Mouse (Mus musculus): Measurements from ENCODE around the gene Pgm1. TPM values are rescaled to one million over a fixed set of nuclear protein-coding genes. Genes with fewer than 3 reads are reported as not detected.

Pgm1 gene
- polyA plus RNA-seq, 1 experiment from 2014 or later, result 150 TPM

- H3K27ac ChIP-seq (ENCODE audit: low read depth), result no peak overlapping the region
- WGBS, result 71% methylated on average over 11 of the region's 11 CpGs
- ATAC-seq (replicated peaks; ENCODE audit: low FRiP score, low TSS enrichment, low read depth), result no peak
These were observed 2.0 kb downstream of the Pgm1 start for GRCm38 (mm10) chr4:99931240-99931580.

DNA sequence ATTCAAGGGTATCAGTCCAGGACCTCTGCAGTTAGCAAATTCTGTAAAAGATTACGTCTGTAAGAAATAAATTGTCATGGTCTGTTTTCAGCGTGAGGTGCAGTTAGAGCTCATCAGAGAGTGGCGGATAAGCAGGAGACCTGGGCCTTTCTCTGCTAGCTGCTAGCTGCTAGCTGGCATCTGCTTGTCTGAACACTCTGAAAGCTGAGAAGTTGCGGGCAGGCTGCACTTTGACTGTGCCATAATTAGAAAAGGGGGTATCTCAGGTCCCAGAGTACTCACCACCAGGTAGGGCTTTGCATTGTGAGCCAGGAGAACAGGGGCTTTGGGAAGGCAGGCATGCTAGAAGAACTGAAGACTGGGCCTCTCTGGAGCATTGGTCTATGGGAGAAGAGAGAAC is 2.6 kb downstream of the Pgm1 start:
- Histone ChIP-seq H3K4me2 (ENCODE audit: low read length) (no peak overlapping the region), H3K9ac (ENCODE audit: low read length) (no peak overlapping the region), H3K36me3 (ENCODE audit: control insufficient read depth, insufficient read depth, low read length) (no peaks in the 10 kb centered on the region), H3K27ac (ENCODE audit: low read depth) (no peak overlapping the region), H3K4me3 (ENCODE audit: low read depth, low read length) (no peak overlapping the region), H3K27me3 (replicated peaks; ENCODE audit: control insufficient read depth, insufficient read depth, low read length) (no peaks in the 10 kb centered on the region), H3K9me3 (ENCODE audit: control insufficient read depth, low read length) (no peaks in the 10 kb centered on the region), H3K4me1 (replicated peaks; ENCODE audit: control insufficient read depth, insufficient read depth, low read length) (no peaks in the 10 kb centered on the region; the same call in 1 of the 2 replicates)
- DNase-seq (ENCODE audit: low spot score), result no peak
- 87% methylated on average over 4 of the region's 4 CpGs for WGBS
- ATAC-seq (replicated peaks; ENCODE audit: low FRiP score, low TSS enrichment, low read depth), result no peak

More at GRCm38 (mm10) chr4:99931240-99931580, 2.0 kb downstream of the Pgm1 start:
- Histone ChIP-seq H3K4me2 (ENCODE audit: low read length) (peak overlapping the region; percentile 89), H3K27me3 (replicated peaks; ENCODE audit: control insufficient read depth, insufficient read depth, low read length) (no peaks in the 10 kb centered on the region), H3K4me1 (replicated peaks; ENCODE audit: control insufficient read depth, insufficient read depth, low read length) (no peaks in the 10 kb centered on the region; the same call in 1 of the 2 replicates), H3K36me3 (ENCODE audit: control insufficient read depth, insufficient read depth, low read length) (no peaks in the 10 kb centered on the region), H3K9ac (ENCODE audit: low read length) (no peak overlapping the region), H3K9me3 (ENCODE audit: control insufficient read depth, low read length) (no peaks in the 10 kb centered on the region), H3K4me3 (ENCODE audit: low read depth, low read length) (0 out of 2 replicates have a peak overlapping the region, but pooled peaks have one; percentile 68)
- no peak for DNase-seq (ENCODE audit: low spot score)

DNA sequence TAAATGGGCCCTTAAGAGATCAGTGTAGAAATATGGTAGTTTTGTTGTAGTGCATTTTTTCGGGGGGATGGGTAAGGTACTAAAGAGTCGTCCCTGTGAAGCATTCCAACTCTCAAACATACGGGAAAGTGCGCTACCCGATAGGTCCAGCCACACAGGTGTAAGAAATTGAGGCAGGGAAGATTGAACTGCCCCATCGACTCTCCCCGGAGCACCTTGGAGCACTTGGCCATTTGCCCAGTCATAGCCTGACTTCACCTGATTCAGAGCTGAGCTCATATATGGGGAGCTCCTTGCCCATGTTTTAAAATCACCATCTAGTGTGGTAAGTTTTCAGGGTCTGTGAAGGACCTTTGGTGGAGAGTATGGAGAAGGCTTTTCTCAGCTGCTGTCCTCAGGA is 5.6 kb downstream of the Pgm1 start:
- DNase-seq (ENCODE audit: low spot score), result no peak
- no peak overlapping the region for H3K4me2 ChIP-seq (ENCODE audit: low read length)
- H3K4me3 ChIP-seq (ENCODE audit: low read depth, low read length), result no peak overlapping the region
- no peaks in the 10 kb centered on the region for H3K36me3 ChIP-seq (ENCODE audit: control insufficient read depth, insufficient read depth, low read length)
- H3K4me1 ChIP-seq (replicated peaks; ENCODE audit: control insufficient read depth, insufficient read depth, low read length), result peaks cover 4% of the 10 kb centered on the region; the same call in 1 of the 2 replicates
- no peak overlapping the region for H3K9ac ChIP-seq (ENCODE audit: low read length)
- no peaks in the 10 kb centered on the region for H3K9me3 ChIP-seq (ENCODE audit: control insufficient read depth, low read length)
- ATAC-seq (replicated peaks; ENCODE audit: low FRiP score, low TSS enrichment, low read depth), result no peak
- H3K27ac ChIP-seq (ENCODE audit: low read depth), result no peak overlapping the region
- no peaks in the 10 kb centered on the region for H3K27me3 ChIP-seq (replicated peaks; ENCODE audit: control insufficient read depth, insufficient read depth, low read length)
- WGBS, result 90% methylated on average over 7 of the region's 7 CpGs

DNA sequence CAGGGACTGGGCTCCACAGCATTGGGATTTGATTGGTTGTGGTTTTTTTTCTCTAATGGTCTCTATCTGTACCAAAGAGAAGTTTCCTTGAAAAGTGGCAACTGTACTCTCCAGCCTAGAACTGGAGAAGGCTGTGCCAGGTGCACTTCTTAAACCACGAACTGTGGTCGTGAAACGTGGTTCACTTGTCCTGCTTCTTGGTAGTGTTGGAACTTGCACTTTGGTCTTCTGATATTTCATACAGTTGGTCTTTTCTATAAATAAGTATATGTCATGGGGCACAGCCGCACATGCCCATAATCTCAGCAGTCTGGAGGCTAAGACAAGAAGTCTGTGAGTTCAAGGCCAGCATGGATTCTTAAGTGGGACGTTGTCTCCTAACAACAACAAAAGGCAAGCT is 7.1 kb downstream of the Pgm1 start:
- no peaks in the 10 kb centered on the region for H3K27me3 ChIP-seq (replicated peaks; ENCODE audit: control insufficient read depth, insufficient read depth, low read length)
- H3K9me3 ChIP-seq (ENCODE audit: control insufficient read depth, low read length), result no peaks in the 10 kb centered on the region
- H3K36me3 ChIP-seq (ENCODE audit: control insufficient read depth, insufficient read depth, low read length), result no peaks in the 10 kb centered on the region
- H3K27ac ChIP-seq (ENCODE audit: low read depth), result no peak overlapping the region
- H3K4me3 ChIP-seq (ENCODE audit: low read depth, low read length), result no peak overlapping the region
- peaks cover 4% of the 10 kb centered on the region; the same call in 1 of the 2 replicates for H3K4me1 ChIP-seq (replicated peaks; ENCODE audit: control insufficient read depth, insufficient read depth, low read length)
- no peak for DNase-seq (ENCODE audit: low spot score)
- no peak overlapping the region for H3K4me2 ChIP-seq (ENCODE audit: low read length)
- H3K9ac ChIP-seq (ENCODE audit: low read length), result no peak overlapping the region
- 92% methylated on average over 5 of the region's 5 CpGs for WGBS
- ATAC-seq (replicated peaks; ENCODE audit: low FRiP score, low TSS enrichment, low read depth), result no peak

GRCm38 (mm10) chr4:99939711-99940505 is 10.7 kb downstream of the Pgm1 start:
- 56% methylated on average over 16 of the region's 16 CpGs for WGBS
- H3K27ac ChIP-seq (ENCODE audit: low read depth), result no peak overlapping the region; the same call in 1 of the 2 replicates
- ATAC-seq (replicated peaks; ENCODE audit: low FRiP score, low TSS enrichment, low read depth) (no peak), DNase-seq (ENCODE audit: low spot score) (no peak)
- no peak overlapping the region for H3K4me2 ChIP-seq (ENCODE audit: low read length)
- no peak overlapping the region for H3K9ac ChIP-seq (ENCODE audit: low read length)
- no peaks in the 10 kb centered on the region for H3K27me3 ChIP-seq (replicated peaks; ENCODE audit: control insufficient read depth, insufficient read depth, low read length)
- no peak overlapping the region for H3K4me3 ChIP-seq (ENCODE audit: low read depth, low read length)
- H3K4me1 ChIP-seq (replicated peaks; ENCODE audit: control insufficient read depth, insufficient read depth, low read length), result peaks cover 4% of the 10 kb centered on the region
- H3K9me3 ChIP-seq (ENCODE audit: control insufficient read depth, low read length), result no peaks in the 10 kb centered on the region
- H3K36me3 ChIP-seq (ENCODE audit: control insufficient read depth, insufficient read depth, low read length), result no peaks in the 10 kb centered on the region

DNA sequence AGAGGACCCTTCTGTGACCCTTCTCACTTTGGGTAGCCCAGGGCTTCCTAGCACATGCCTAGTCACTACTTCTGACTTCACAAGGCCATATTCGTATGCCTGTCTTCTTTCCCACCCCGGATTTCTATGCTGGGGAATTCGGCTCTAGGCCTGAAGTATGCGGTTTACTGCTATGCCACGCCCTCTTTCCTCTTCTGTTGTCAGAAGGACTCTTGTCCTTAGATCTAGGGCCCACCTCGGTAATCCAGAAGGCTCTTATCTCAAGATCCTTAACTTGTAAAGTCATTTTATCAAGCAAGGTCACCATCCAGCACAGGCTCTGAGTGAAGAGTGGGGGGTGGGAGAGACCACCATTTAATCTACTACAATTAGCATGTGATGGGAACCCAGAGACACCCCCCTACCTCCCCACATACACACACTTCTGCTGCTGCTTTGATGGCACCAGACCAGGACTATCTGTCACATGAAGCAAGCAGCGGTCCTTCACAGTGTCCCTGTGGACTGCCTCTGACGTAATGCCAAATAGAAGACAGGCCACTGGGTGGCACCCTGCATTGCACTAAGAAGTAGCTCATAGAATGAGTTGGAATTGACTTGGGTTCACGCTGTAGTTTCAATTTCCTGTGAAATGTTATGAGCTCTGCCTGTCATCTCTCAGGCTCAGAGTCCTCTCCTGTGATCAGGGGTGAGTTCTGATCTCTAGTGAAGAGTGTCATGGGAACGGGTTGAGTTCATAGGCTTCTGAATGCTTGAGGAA is 12.6 kb downstream of the Pgm1 start:
- DNase-seq (ENCODE audit: low spot score), result no peak
- Histone ChIP-seq H3K4me1 (replicated peaks; ENCODE audit: control insufficient read depth, insufficient read depth, low read length) (peaks cover 4% of the 10 kb centered on the region), H3K27me3 (replicated peaks; ENCODE audit: control insufficient read depth, insufficient read depth, low read length) (no peaks in the 10 kb centered on the region), H3K4me2 (ENCODE audit: low read length) (no peak overlapping the region), H3K4me3 (ENCODE audit: low read depth, low read length) (no peak overlapping the region), H3K36me3 (ENCODE audit: control insufficient read depth, insufficient read depth, low read length) (no peaks in the 10 kb centered on the region), H3K9ac (ENCODE audit: low read length) (no peak overlapping the region), H3K9me3 (ENCODE audit: control insufficient read depth, low read length) (no peaks in the 10 kb centered on the region), H3K27ac (ENCODE audit: low read depth) (no peak overlapping the region)
- ATAC-seq (replicated peaks; ENCODE audit: low FRiP score, low TSS enrichment, low read depth), result 0 out of 2 replicates have a peak, but pooled peaks have one; percentile 18
- 63% methylated on average over 10 of the region's 10 CpGs for WGBS

GRCm38 (mm10) chr4:99944606-99945005 is 15.4 kb downstream of the Pgm1 start:
- Histone ChIP-seq H3K27me3 (replicated peaks; ENCODE audit: control insufficient read depth, insufficient read depth, low read length) (no peaks in the 10 kb centered on the region), H3K9me3 (ENCODE audit: control insufficient read depth, low read length) (no peaks in the 10 kb centered on the region), H3K4me2 (ENCODE audit: low read length) (no peak overlapping the region), H3K9ac (ENCODE audit: low read length) (no peak overlapping the region), H3K27ac (ENCODE audit: low read depth) (no peak overlapping the region), H3K4me1 (replicated peaks; ENCODE audit: control insufficient read depth, insufficient read depth, low read length) (peaks cover 2% of the 10 kb centered on the region), H3K36me3 (ENCODE audit: control insufficient read depth, insufficient read depth, low read length) (no peaks in the 10 kb centered on the region), H3K4me3 (ENCODE audit: low read depth, low read length) (no peak overlapping the region)
- no peak for DNase-seq (ENCODE audit: low spot score)
- WGBS, result 71% methylated on average over 2 of the region's 2 CpGs
- ATAC-seq (replicated peaks; ENCODE audit: low FRiP score, low TSS enrichment, low read depth), result no peak

DNA sequence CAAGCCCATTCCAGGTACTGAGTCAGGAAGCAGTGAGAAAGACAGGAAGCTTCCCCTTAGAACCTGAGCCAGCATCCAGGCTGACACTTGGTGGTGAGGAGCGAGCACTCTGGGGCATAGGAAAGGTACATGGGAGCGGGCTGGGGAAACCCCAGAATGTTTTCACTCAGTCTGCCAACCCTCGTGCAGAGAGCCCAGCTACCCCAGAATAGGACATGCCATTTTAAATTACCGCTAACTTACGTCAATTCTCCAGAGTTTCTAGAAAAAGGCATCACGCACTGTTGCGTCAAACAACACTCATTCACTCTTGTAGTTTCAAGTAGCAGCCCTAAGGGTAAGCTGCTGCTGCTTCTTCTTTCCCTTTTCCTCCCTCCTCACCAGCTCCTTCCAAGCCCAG is 15.8 kb downstream of the Pgm1 start:
- Histone ChIP-seq H3K4me3 (ENCODE audit: low read depth, low read length) (no peak overlapping the region), H3K27me3 (replicated peaks; ENCODE audit: control insufficient read depth, insufficient read depth, low read length) (no peaks in the 10 kb centered on the region), H3K27ac (ENCODE audit: low read depth) (no peak overlapping the region), H3K9ac (ENCODE audit: low read length) (no peak overlapping the region), H3K36me3 (ENCODE audit: control insufficient read depth, insufficient read depth, low read length) (no peaks in the 10 kb centered on the region), H3K9me3 (ENCODE audit: control insufficient read depth, low read length) (no peaks in the 10 kb centered on the region), H3K4me1 (replicated peaks; ENCODE audit: control insufficient read depth, insufficient read depth, low read length) (no peaks in the 10 kb centered on the region; the same call in none of the 2 replicates), H3K4me2 (ENCODE audit: low read length) (no peak overlapping the region)
- no peak for ATAC-seq (replicated peaks; ENCODE audit: low FRiP score, low TSS enrichment, low read depth)
- DNase-seq (ENCODE audit: low spot score), result no peak
- 94% methylated on average over 7 of the region's 7 CpGs for WGBS

Measured in intestine, embryonic 14.5 days (tissue).